Mouse (Mus musculus): ENCODE data around the gene Ltk. TPM values are rescaled to one million over a fixed set of nuclear protein-coding genes. Genes with fewer than 3 reads are reported as not detected.

Ltk gene
- polyA plus RNA-seq (2012; rRNA removed): 2.0 and 2.6 TPM in 2 replicates

DNA sequence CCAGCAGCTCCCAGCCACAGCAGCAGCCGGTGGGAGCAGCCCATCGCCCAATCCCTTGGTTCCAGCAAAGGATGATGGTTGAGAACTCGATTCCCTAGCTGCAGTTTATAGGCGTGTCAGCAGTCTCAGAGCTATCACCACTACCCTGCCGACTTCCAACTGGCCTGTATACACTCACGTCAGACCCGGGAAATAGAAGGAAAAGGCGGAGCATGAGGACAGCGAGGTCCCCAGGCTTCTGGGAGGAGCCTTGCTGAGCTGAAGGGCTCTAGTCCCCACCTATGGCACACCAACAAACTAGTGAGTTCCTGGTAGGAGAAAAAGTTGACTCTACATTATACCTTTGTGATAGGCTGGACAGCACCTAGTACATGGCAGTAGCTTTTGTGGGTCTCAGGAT is at the start of gene Ltk:
Gene Ltk, minus strand, starts transcription at position 181 of the 400 bp plus-strand sequence.
- peaks cover 4% of the 10 kb centered on the region; the same call in 1 of the 2 replicates for H3K4me1 ChIP-seq (ENCODE audit: control insufficient read depth, insufficient read depth, low read length)
- H3K27ac ChIP-seq (ENCODE audit: insufficient read depth, low read depth, low read length): no peak within 1 kb of the TSS
- 34% methylated on average over 9 of the region's 9 CpGs for WGBS
- DNase-seq: no peak
- H3K36me3 ChIP-seq (ENCODE audit: control insufficient read depth, insufficient read depth, low read length): no peaks in the 10 kb centered on the region
- H3K4me3 ChIP-seq (ENCODE audit: insufficient read depth, low read depth, low read length): no peak within 1 kb of the TSS
- TF ChIP-seq CTCF (conservative IDR thresholded peaks at IDR 0.05; ENCODE audit: insufficient read depth, insufficient read length, low read depth, low read length) (no peak), POLR2A (IDR thresholded peaks at IDR 0.05; ENCODE audit: low read depth, low read length) (no peak)
- peaks cover 2% of the 10 kb centered on the region for H3K27me3 ChIP-seq (replicated peaks; ENCODE audit: control insufficient read depth, insufficient read depth, low read length)

GRCm38 (mm10) chr2:119808881-119809280 is 48.6 kb upstream of the Ltk start:
- Histone ChIP-seq H3K4me1 (ENCODE audit: control insufficient read depth, insufficient read depth, low read length) (no peaks in the 10 kb centered on the region), H3K27ac (ENCODE audit: insufficient read depth, low read depth, low read length) (no peak overlapping the region), H3K27me3 (replicated peaks; ENCODE audit: control insufficient read depth, insufficient read depth, low read length) (no peaks in the 10 kb centered on the region), H3K36me3 (ENCODE audit: control insufficient read depth, insufficient read depth, low read length) (no peaks in the 10 kb centered on the region), H3K4me3 (ENCODE audit: insufficient read depth, low read depth, low read length) (no peak overlapping the region)
- WGBS: 67% methylated on average over 4 of the region's 4 CpGs
- no peak for DNase-seq
- TF ChIP-seq CTCF (conservative IDR thresholded peaks at IDR 0.05; ENCODE audit: insufficient read depth, insufficient read length, low read depth, low read length) (no peak), POLR2A (IDR thresholded peaks at IDR 0.05; ENCODE audit: low read depth, low read length) (no peak)

- Histone ChIP-seq H3K4me1 (ENCODE audit: control insufficient read depth, insufficient read depth, low read length) (no peaks in the 10 kb centered on the region), H3K4me3 (ENCODE audit: insufficient read depth, low read depth, low read length) (no peak overlapping the region)
These were observed 48.2 kb upstream of the Ltk start for GRCm38 (mm10) chr2:119808438-119808837.

DNA sequence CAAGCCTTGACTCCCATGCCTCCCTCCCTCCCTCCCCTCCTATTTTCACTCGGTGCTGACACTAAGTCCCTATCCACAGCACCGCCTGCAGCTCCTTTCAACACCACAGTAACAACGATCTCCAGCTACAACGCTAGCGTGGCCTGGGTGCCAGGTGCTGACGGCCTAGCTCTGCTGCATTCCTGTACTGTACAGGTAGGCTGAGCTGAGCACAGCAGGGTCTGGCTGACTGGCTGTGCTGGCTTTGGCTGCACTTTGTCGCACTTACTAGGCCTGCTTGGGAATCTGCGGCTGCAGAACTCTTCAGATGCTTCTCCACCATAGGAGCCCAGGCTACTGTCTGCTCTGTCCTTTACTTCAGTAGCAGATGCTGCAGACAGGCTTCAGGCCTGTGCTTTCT is 45.3 kb upstream of the Ltk start:
- Histone ChIP-seq H3K36me3 (ENCODE audit: control insufficient read depth, insufficient read depth, low read length) (no peaks in the 10 kb centered on the region), H3K4me1 (ENCODE audit: control insufficient read depth, insufficient read depth, low read length) (no peaks in the 10 kb centered on the region), H3K27ac (ENCODE audit: insufficient read depth, low read depth, low read length) (no peak overlapping the region), H3K4me3 (ENCODE audit: insufficient read depth, low read depth, low read length) (no peak overlapping the region), H3K27me3 (replicated peaks; ENCODE audit: control insufficient read depth, insufficient read depth, low read length) (no peaks in the 10 kb centered on the region)
- 84% methylated on average over 8 of the region's 8 CpGs for WGBS
- no peak for TF ChIP-seq POLR2A (IDR thresholded peaks at IDR 0.05; ENCODE audit: low read depth, low read length)
- TF ChIP-seq CTCF (conservative IDR thresholded peaks at IDR 0.05; ENCODE audit: insufficient read depth, insufficient read length, low read depth, low read length): no peak
- no peak for DNase-seq

More at GRCm38 (mm10) chr2:119808438-119808837, 48.2 kb upstream of the Ltk start:
- no peaks in the 10 kb centered on the region for H3K36me3 ChIP-seq (ENCODE audit: control insufficient read depth, insufficient read depth, low read length)
- DNase-seq: no peak
- H3K27me3 ChIP-seq (replicated peaks; ENCODE audit: control insufficient read depth, insufficient read depth, low read length): no peaks in the 10 kb centered on the region
- no peak for TF ChIP-seq POLR2A (IDR thresholded peaks at IDR 0.05; ENCODE audit: low read depth, low read length)
- TF ChIP-seq CTCF (conservative IDR thresholded peaks at IDR 0.05; ENCODE audit: insufficient read depth, insufficient read length, low read depth, low read length): no peak
- H3K27ac ChIP-seq (ENCODE audit: insufficient read depth, low read depth, low read length): no peak overlapping the region
- WGBS: 67% methylated on average over 4 of the region's 4 CpGs

- Histone ChIP-seq H3K27ac (ENCODE audit: insufficient read depth, low read depth, low read length) (no peak overlapping the region), H3K36me3 (ENCODE audit: control insufficient read depth, insufficient read depth, low read length) (no peaks in the 10 kb centered on the region), H3K4me1 (ENCODE audit: control insufficient read depth, insufficient read depth, low read length) (peaks cover 5% of the 10 kb centered on the region; the same call in 1 of the 2 replicates), H3K4me3 (ENCODE audit: insufficient read depth, low read depth, low read length) (no peak overlapping the region), H3K27me3 (replicated peaks; ENCODE audit: control insufficient read depth, insufficient read depth, low read length) (no peaks in the 10 kb centered on the region)
- 73% methylated on average over 9 of the region's 9 CpGs for WGBS
- DNase-seq: no peak
- TF ChIP-seq CTCF (conservative IDR thresholded peaks at IDR 0.05; ENCODE audit: insufficient read depth, insufficient read length, low read depth, low read length) (no peak), POLR2A (IDR thresholded peaks at IDR 0.05; ENCODE audit: low read depth, low read length) (no peak)
These were observed 44.5 kb upstream of the Ltk start for GRCm38 (mm10) chr2:119804776-119805175.

- Histone ChIP-seq H3K27ac (ENCODE audit: insufficient read depth, low read depth, low read length) (no peak overlapping the region), H3K27me3 (replicated peaks; ENCODE audit: control insufficient read depth, insufficient read depth, low read length) (no peaks in the 10 kb centered on the region), H3K4me1 (ENCODE audit: control insufficient read depth, insufficient read depth, low read length) (peaks cover 5% of the 10 kb centered on the region; the same call in 1 of the 2 replicates), H3K4me3 (ENCODE audit: insufficient read depth, low read depth, low read length) (no peak overlapping the region), H3K36me3 (ENCODE audit: control insufficient read depth, insufficient read depth, low read length) (no peaks in the 10 kb centered on the region)
- no peak for DNase-seq
- TF ChIP-seq POLR2A (IDR thresholded peaks at IDR 0.05; ENCODE audit: low read depth, low read length): no peak
- TF ChIP-seq CTCF (conservative IDR thresholded peaks at IDR 0.05; ENCODE audit: insufficient read depth, insufficient read length, low read depth, low read length): no peak
- 77% methylated on average over 5 of the region's 5 CpGs for WGBS
These were observed 44.0 kb upstream of the Ltk start for GRCm38 (mm10) chr2:119804275-119804628.

DNA sequence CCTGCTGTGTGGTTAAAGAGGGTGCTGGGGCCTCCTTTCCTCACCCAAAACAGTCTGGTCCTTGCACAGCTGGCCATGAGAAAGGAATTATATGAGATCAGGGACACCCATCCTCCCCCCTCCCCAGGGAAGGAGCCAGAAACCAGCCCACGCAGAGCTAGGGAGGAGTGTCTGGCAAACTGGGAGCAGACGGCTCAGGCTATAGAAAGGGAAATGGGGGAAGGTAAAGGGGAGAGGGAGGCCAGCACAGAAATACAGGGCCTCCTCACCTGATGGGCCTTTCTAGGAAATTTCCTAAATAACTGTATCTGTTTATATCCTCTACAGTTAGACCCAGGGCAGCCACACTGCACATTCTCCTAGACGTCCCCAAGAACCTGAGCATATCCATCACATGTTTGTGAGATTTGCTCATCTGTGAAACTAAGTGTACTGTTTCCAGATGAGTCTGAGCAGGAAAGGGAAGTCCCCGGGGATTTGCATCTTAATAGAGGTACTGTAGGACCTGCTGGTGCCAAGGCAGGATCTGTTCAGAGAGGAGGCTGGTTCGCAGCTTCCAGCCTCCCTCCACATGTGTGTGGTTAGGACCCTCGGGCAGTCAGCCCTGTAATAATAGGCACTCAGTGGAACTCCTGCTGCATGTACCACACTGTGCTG is 43.5 kb upstream of the Ltk start:
- WGBS: 62% methylated on average over 6 of the region's 6 CpGs
- Histone ChIP-seq H3K36me3 (ENCODE audit: control insufficient read depth, insufficient read depth, low read length) (no peaks in the 10 kb centered on the region), H3K4me1 (ENCODE audit: control insufficient read depth, insufficient read depth, low read length) (peaks cover 5% of the 10 kb centered on the region; the same call in 1 of the 2 replicates), H3K27ac (ENCODE audit: insufficient read depth, low read depth, low read length) (no peak overlapping the region), H3K27me3 (replicated peaks; ENCODE audit: control insufficient read depth, insufficient read depth, low read length) (no peaks in the 10 kb centered on the region), H3K4me3 (ENCODE audit: insufficient read depth, low read depth, low read length) (no peak overlapping the region)
- no peak for DNase-seq
- TF ChIP-seq CTCF (conservative IDR thresholded peaks at IDR 0.05; ENCODE audit: insufficient read depth, insufficient read length, low read depth, low read length): no peak
- TF ChIP-seq POLR2A (IDR thresholded peaks at IDR 0.05; ENCODE audit: low read depth, low read length): no peak
